Mouse (Mus musculus) lung, postnatal 0 days (tissue): Measurements from ENCODE around the gene Cyp20a1. TPM values are rescaled to one million over a fixed set of nuclear protein-coding genes. Genes with fewer than 3 reads are reported as not detected.

Experiments
- ATAC-seq: fragments of 200-750 bp; cut with Nextera tagmentation; 2 replicates; pipeline ENCODE4 v1.8.0; 2017; ENCODE audit warnings: moderate library complexity
- DNase-seq: peaks from one replicate; pipeline ENCODE4 v3.0.0-alpha.2; 2016; ENCODE audit warnings: low spot score
- H3K27ac ChIP-seq: fragments of 300-500 bp; sonication (generic); 2 replicates; pipeline ENCODE4 v1.5.1; 2014; ENCODE audit warnings: antibody characterized with exemption, mild to moderate bottlenecking, low read length, mixed read lengths
- H3K27me3 ChIP-seq: fragments of 300-500 bp; sonication (generic); replicated peaks from 2 replicates; pipeline ENCODE4 v1.6.1; 2014; ENCODE audit warnings: low read length, mixed read lengths; ENCODE audit not compliant: insufficient read depth
- H3K36me3 ChIP-seq: fragments of 300-500 bp; sonication (generic); 2 replicates; pipeline ENCODE4 v1.6.1; 2014; ENCODE audit warnings: low read length, mixed read lengths; ENCODE audit not compliant: insufficient read depth
- H3K4me1 ChIP-seq: fragments of 300-500 bp; sonication (generic); 2 replicates; pipeline ENCODE4 v1.6.1; 2014; ENCODE audit warnings: antibody characterized with exemption, low read depth, low read length, mixed read lengths; ENCODE audit not compliant: insufficient read depth
- H3K4me2 ChIP-seq: fragments of 300-500 bp; sonication (generic); replicated peaks from 2 replicates; pipeline ENCODE4 v1.6.1; 2014; ENCODE audit warnings: low read depth, mild to moderate bottlenecking, low read length, moderate library complexity, mixed read lengths
- H3K4me3 ChIP-seq: fragments of 300-500 bp; sonication (generic); 2 replicates; pipeline ENCODE4 v1.5.1; 2014; ENCODE audit warnings: low read depth, low read length
- H3K9ac ChIP-seq: fragments of 300-500 bp; sonication (generic); replicated peaks from 2 replicates; pipeline ENCODE4 v1.6.1; 2014; ENCODE audit warnings: low read depth, mild to moderate bottlenecking
- H3K9me3 ChIP-seq: fragments of 300-500 bp; sonication (generic); 2 replicates; pipeline ENCODE4 v1.6.1; 2016; ENCODE audit warnings: low read length, mixed read lengths
- CTCF ChIP-seq: IDR thresholded peaks from 2 replicates; pipeline ENCODE4 v1.5.1; 2016; ENCODE audit warnings: antibody characterized with exemption, mild to moderate bottlenecking
- EP300 ChIP-seq: IDR thresholded peaks from 2 replicates; pipeline ENCODE4 v1.6.1; 2016; ENCODE audit warnings: antibody characterized with exemption, mild to moderate bottlenecking, control low read depth
- WGBS: fragments of 180-500 bp; shearing (Covaris S2); extraction: QIAGEN DNeasy Blood & Tissue Kit; methylation state at CpG from one replicate; pipeline ENCODE4 v1.1.7; 2014; 5-methylcytosine and 5-hydroxymethylcytosine counted together
- polyA plus RNA-seq: library from polyadenylated mRNA; unstranded; fragments of >200 nt; fragmentation: Nextera tagmentation; extraction: Ambion mirVana; gene quantifications from 2 replicates; pipeline ENCODE4 v1.2.1, GENCODE M21; 2015

Cyp20a1 gene
- polyA plus RNA-seq, 1 experiment from 2014 or later, result 15.8 TPM

DNA sequence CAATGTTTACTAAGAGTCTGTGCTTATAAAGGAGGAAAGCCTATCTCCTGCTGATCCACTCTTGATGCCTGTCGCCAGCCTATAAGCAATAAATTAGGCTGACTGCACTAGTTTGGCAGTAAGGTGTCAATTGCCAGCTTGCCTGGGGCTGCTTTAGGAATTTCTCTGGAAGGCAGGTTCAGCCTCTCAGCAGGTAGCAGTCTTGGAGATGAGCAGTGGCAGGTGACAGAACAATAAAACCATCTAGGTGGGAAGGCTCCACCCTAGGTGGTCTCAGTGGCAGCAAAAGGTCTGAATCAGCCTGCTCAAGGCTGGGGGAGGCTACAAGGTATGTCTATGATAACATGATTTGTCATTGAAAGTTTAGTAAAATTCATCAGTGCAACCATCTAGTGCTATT is 89.4 kb downstream of the Cyp20a1 start:
- Histone ChIP-seq H3K4me3 (no peak overlapping the region), H3K36me3 (no peaks in the 10 kb centered on the region), H3K4me1 (no peaks in the 10 kb centered on the region), H3K4me2 (no peak overlapping the region), H3K27me3 (no peaks in the 10 kb centered on the region), H3K9me3 (no peaks in the 10 kb centered on the region), H3K9ac (no peak overlapping the region), H3K27ac (no peak overlapping the region)
- 33% methylated on average over 1 of the region's 1 CpGs for WGBS
- no peak for DNase-seq
- ATAC-seq, result no peak
- TF ChIP-seq CTCF (no peak), EP300 (no peak)

Other genes starting within 250 kb of the Cyp20a1 start
- 3.0 and 3.5 TPM in 2 replicates for gene Carf, start 245.1 kb upstream of the Cyp20a1 start, polyA plus RNA-seq
- gene Wdr12, start 244.7 kb upstream of the Cyp20a1 start, polyA plus RNA-seq, result 10.5 and 15.3 TPM in 2 replicates
- gene Nbeal1, start 162.7 kb upstream of the Cyp20a1 start, polyA plus RNA-seq, result 11.8 and 15.6 TPM in 2 replicates
- gene Abi2, start 66.3 kb downstream of the Cyp20a1 start, polyA plus RNA-seq, result 8.9 and 9.7 TPM in 2 replicates
- 23.6 and 32.6 TPM in 2 replicates for gene Raph1, start 223.8 kb downstream of the Cyp20a1 start, polyA plus RNA-seq